Mouse (Mus musculus): ENCODE results near the gene Nudt7. TPM values are rescaled to one million over a fixed set of nuclear protein-coding genes. Genes with fewer than 3 reads are reported as not detected.

The Nudt7 gene
- 5.7 and 7.4 TPM in 2 replicates for polyA plus RNA-seq (2012; rRNA removed)

GRCm38 (mm10) chr8:114133510-114134362 lies at the start of gene Nudt7:
Nudt7 (plus strand) TSS chr8:114133557.

Other genes starting within 250 kb of the Nudt7 start
- gene Vat1l, start 72.1 kb downstream of the Nudt7 start, polyA plus RNA-seq (2012; rRNA removed): 2.3 and 2.5 TPM in 2 replicates

All from colon, adult 2 months (tissue).